Mouse (Mus musculus) ZHBTc4 (cell line): ENCODE data around the gene Ahnak2.

Experiments
- DNase-seq: peaks from one replicate; pipeline ENCODE4 v3.0.0-alpha.2; 2011; ENCODE audit warnings: low read depth, low spot score

Gene Ahnak2

DNA sequence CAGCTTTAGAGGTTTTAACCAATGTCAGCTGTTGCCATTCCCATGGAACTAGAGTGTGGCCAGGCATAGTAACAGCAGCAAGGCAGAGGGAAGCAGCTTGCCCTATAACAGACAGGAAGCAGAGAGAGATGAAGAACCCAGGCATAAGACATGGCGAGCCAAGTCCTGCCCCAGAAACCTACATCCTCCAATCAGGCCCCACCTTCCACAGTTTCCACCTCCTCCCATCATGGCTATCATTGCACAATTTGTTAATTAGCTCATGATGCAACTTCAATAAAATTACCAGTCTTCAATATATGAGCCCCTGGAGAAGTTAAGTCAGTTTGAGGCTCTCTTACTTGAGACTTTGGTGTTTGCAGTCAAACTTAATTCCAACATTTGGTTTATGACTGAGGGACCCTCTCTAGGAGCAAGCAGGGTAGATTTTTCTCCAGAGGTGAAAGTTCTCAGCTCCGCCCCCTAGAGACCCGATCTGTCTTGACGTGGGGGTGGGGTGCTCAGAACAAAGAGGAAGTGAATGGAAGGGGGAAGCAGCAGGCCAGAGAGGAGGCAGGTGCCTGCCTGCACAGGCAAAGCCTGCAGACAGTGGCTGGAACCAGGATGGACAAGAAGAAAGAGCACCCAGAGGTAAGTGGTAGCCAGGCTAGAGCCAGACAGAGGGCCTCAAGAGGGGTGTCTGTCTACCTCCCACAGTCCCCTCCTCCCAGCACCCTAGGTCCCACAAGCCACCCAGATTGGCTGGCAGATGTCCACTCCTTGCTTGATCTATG lies 42.1 kb downstream of the Ahnak2 start, which contains the start of gene Pld4:
Pld4 (plus strand) TSS at position 502 of the 773 bp plus-strand sequence.
- peak; percentile 42 for DNase-seq

- no peak for DNase-seq
These were observed 43.0 kb downstream of the Ahnak2 start for GRCm38 (mm10) chr12:112759471-112759870.

GRCm38 (mm10) chr12:112757896-112758295 lies 44.6 kb downstream of the Ahnak2 start:
- no peak for DNase-seq

DNA sequence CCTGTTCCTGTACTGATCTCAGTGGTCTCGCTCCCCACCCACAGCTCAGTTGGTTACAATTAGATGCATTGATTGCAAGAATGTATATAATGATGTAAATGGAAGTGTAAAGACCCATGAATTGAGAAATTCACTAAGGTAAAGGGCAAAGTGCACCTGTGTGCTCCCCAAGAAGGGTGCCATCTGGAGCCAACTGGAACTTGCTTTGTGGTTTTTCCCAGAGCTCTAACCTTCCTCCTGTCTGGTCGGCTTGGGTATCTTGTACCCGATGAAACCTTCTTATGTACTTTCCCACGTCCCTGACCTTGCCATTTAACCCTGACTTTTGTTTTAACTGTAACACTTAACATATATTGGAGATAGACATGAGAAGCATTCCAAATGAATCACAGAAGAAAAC lies 46.6 kb downstream of the Ahnak2 start:
- no peak for DNase-seq

DNA sequence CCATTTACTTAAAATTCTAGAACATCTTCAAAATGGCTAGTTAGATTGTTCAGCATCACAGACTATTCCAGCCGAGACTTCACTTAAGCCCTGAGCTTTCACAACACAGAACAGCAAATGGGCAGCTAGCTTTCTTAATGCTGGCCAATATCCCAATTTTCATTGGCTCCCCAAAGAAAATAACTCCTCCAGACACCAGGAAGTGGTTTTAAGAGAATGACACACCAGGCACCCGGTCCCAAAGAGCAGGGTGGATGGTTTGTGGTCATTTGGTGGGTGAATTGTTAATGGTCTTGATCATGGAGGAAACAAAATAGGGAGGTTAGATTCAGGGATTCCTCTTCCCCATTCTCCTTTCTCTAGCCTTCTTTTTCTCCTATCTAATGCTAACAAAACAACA lies 50.1 kb downstream of the Ahnak2 start:
- DNase-seq = no peak

DNA sequence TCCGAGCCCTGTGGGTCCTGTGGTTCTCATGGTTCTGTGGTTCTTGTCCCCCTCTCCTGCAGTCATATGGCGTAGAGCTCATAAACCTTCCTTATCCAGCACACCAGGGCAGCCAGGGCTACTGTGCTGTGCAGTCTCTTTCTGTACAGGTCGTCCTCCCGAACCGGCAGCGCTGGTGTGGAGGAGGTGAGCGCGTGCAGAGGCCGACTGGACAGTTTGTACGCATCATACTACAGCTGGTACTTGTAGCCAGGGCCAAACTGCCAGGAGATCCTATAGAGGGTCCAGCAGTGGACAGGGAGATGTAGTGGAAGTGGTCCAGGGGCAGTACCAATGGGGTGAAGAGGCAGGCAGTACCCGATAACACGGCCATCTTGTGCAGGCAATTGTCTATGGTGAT lies 51.5 kb downstream of the Ahnak2 start:
- no peak for DNase-seq

- no peak for DNase-seq
These were observed 54.9 kb downstream of the Ahnak2 start for GRCm38 (mm10) chr12:112747606-112747970.

GRCm38 (mm10) chr12:112746808-112747605 lies 55.5 kb downstream of the Ahnak2 start:
- peak; percentile 80 for DNase-seq

DNA sequence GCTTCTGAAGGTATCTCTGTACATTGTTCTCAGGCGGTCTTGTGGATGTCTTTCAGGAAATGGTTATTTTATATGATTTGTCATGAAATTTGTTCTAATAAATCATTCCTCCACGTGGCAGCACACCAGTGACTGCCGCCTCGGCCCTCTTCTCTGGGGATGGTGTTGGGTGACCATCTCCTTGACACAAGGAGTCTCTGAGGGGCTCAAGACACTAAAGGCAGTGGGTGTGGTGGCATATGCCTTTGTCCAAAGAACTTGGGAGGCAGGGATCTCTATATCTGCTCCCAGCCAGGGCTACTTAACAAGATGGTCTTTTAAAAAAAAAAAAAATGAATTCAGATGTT lies 56.0 kb downstream of the Ahnak2 start:
- DNase-seq = no peak

DNA sequence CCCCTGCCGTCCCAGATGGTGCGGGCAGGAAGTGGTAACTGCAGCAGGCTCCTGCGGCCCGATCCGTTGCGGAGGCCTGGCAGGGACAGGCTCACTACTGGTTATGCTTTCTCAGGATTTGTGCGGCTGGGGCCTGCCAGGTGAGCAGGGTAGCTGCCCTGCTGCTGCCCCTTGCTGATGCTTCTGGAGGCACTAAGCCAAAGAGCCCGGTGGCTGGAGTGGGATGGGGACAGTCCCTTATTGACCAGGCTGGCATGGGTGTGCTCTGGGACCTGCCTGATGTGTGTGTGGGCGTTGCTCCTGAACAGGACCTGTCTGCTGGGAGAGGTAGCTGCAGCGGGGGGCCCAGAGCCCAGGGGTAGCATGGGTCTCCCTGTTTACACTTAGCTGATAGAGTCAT lies 56.7 kb downstream of the Ahnak2 start:
- no peak for DNase-seq

GRCm38 (mm10) chr12:112744891-112745580 lies 57.4 kb downstream of the Ahnak2 start:
- DNase-seq = no peak

DNA sequence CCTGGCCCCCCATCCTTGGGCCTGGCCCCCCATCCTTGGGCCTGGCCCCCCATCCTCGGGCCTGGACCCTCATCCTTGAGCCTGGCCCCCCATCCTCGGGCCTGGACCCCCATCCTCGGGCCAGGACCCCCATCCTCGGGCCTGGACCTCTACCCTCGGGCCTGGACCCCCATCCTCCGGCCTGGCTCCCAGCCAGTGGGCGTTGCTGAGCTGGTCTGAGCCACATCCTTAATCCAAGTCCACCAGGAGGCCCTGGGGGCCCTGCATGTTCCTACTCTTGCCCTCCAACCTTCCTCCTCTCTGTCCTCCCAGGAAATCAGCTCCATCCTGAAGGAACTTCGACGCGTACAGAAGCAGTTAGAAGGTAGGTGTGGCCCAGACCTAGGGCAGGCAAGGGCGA lies 58.2 kb downstream of the Ahnak2 start:
- DNase-seq = no peak

GRCm38 (mm10) chr12:112743168-112743975 lies 59.1 kb downstream of the Ahnak2 start:
- peak; percentile 91 for DNase-seq

- no peak for DNase-seq
These were observed 59.7 kb downstream of the Ahnak2 start for GRCm38 (mm10) chr12:112742768-112743167.

GRCm38 (mm10) chr12:112739023-112739568 lies 63.4 kb downstream of the Ahnak2 start:
- DNase-seq = no peak

GRCm38 (mm10) chr12:112738281-112739022 lies 64.0 kb downstream of the Ahnak2 start:
- DNase-seq = no peak

DNA sequence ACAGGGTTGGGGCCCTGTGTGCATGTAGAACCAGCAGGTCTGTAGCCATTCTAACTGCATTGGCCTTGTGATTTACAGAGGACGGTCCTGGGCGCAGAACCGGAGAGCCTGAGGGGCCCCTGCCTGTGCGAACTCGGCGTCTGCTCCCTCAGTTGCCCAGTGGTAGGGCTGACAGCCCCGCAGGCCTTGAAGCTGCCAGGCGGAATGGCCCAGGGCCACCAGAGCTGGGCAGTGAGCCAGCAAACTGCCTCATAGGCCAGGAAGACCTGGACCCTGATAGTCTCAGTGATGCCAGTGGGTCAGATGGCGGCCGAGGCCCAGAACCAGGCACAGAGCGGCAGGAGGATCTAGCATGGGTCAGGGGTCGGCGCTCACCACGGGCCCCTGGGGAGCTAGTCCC lies 64.7 kb downstream of the Ahnak2 start:
- DNase-seq = no peak

- no peak for DNase-seq
These were observed 65.4 kb downstream of the Ahnak2 start for GRCm38 (mm10) chr12:112737081-112737480.

- DNase-seq = no peak
These were observed 65.9 kb downstream of the Ahnak2 start for GRCm38 (mm10) chr12:112736636-112736925.

DNA sequence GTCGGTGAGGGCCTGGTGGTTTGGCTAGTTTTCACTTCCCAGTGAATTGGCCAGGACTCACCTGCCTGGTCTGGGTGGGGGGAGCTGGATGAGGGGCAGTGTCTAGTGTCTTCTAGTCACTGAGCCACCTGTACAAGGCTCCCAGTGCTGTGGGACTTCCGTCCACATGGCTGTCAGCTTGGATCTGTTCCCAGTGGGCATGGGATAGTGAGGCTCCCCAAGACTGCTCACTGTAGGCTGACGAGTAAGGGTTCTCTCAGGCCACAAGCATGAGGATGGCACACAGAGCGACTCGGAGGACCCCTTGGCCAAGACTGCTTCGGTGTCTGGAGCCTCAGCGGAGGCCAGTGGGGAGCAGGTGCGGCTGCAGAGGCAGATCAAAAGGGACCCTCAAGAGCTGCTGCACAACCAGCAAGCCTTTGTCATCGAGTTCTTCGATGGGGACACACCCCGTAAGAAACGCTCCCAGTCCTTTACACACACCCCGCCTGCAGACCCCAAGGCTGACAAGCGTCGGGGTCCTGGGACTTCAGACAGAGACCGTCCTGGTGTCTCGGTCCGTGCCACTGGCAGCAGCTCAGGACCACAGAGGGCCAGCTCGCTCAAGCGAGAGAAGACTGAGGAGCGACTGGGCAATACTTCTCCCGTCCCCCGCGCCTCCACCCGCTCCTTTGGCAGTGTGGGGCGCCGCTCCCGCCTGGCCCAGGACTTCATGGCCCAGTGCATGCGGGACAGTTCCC lies 66.4 kb downstream of the Ahnak2 start:
- no peak for DNase-seq
